Mouse (Mus musculus): Measurements from ENCODE around the gene Arid1b. TPM values are rescaled to one million over a fixed set of nuclear protein-coding genes. Genes with fewer than 3 reads are reported as not detected.
A peak's percentile ranks its signal among the peaks of the same experiment; 100 is the strongest.

Arid1b gene
- polyA plus RNA-seq, 1 experiment from 2014 or later: 4.8 TPM

DNA sequence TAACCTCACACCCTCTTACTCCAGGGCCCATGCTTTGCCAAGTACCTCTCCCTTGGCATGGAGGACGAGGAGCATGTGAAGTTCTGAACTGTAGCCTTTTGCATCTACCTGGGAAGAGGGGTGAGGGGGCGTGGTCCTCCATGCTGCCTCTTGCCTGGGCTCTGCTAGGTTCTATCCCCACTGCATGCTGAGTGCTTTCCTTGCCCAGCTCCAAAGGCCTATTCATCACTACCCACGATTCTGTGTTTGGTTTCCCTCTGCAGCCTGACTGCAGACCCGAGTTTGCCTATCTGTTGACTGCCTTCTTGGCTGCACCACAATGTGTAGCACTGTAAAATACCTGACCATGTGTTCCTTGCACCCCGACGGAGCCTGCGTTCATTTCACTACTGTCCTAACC, 194.3 kb downstream of the Arid1b start:
- ATAC-seq: no peak
- H3K4me3 ChIP-seq (ENCODE audit: low read depth, low read length): no peak overlapping the region
- H3K4me1 ChIP-seq (replicated peaks; ENCODE audit: control insufficient read depth, insufficient read depth, low read length): no peaks in the 10 kb centered on the region
- WGBS: 79% methylated on average over 7 of the region's 7 CpGs
- no peak overlapping the region for H3K4me2 ChIP-seq (replicated peaks; ENCODE audit: low read depth)
- H3K9me3 ChIP-seq (ENCODE audit: control insufficient read depth): no peaks in the 10 kb centered on the region
- no peak for TF ChIP-seq CTCF (IDR thresholded peaks at IDR 0.05; ENCODE audit: low read depth)
- no peak overlapping the region for H3K9ac ChIP-seq (ENCODE audit: low read depth, low read length)
- H3K27ac ChIP-seq (ENCODE audit: low read depth, low read length): no peak overlapping the region
- H3K27me3 ChIP-seq (replicated peaks; ENCODE audit: control insufficient read depth, insufficient read depth, low read length): no peaks in the 10 kb centered on the region
- no peaks in the 10 kb centered on the region for H3K36me3 ChIP-seq (ENCODE audit: control insufficient read depth, insufficient read depth)

DNA sequence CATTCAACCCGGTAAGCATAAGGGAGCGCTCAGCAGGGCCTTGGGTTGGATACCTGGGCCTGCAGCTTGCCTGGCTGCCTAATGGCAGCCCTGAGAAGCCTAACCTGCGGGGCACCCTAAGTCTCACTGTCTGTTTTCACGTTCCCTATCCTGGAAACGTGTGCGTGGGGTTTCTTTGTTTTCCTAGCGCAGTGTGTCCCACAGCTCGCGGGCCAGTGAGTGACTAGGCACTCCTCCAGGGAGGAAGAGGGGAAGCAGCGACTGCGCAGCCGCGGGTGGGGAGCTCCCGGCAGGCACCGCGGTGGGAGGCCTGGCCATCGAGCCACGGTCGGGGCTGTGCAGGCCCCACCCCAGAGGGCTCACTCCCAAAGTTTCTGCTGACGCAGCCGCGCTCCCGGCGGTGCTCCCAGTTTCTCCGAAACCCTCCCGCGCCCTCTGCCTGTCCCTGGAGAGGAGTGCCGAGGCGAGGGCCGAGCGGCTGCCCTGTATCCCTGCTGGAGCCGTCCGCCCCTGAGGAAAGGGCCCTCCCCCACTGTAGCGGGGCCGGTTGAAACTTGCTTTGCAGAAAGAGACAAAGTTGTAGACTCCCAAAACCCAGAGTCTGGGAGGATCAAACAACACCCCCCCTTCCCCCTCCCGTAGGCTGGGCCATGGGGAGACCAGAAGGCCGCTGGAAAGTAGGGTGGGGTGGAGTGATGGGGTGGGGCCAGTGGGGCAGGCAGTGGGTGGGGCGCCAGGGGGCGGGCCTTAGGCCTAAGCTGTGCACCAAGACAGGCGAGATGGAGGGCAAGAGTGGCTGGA, 195.6 kb downstream of the Arid1b start:
- peak; percentile 77 for TF ChIP-seq CTCF (IDR thresholded peaks at IDR 0.05; ENCODE audit: low read depth)
- WGBS: 1% methylated on average over 38 of the region's 40 CpGs

DNA sequence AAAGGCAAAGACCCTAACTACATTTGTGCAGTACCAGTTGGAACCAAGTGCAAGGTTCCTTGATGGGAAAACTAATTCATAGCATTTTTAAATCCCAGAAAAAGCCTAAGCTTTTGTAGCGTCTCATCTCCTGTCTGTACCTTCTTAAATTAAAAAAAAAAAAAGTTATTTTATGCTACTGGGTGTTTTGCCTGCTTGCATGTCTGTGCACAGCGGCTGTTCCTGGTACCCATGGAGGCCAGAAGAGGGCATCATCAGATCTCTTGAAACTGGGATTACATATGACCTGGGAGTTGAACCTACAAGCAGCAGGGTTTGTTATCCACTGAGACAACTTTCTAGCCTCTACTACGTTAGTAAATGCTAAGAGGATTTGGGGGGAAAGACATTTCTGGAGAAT, 196.2 kb downstream of the Arid1b start:
- Histone ChIP-seq H3K27ac (ENCODE audit: low read depth, low read length) (peak overlapping the region; percentile 93; the same call in 1 of the 2 replicates), H3K4me2 (replicated peaks; ENCODE audit: low read depth) (peak overlapping the region; percentile 76), H3K9ac (ENCODE audit: low read depth, low read length) (no peak overlapping the region), H3K36me3 (ENCODE audit: control insufficient read depth, insufficient read depth) (no peaks in the 10 kb centered on the region), H3K9me3 (ENCODE audit: control insufficient read depth) (no peaks in the 10 kb centered on the region), H3K4me1 (replicated peaks; ENCODE audit: control insufficient read depth, insufficient read depth, low read length) (no peaks in the 10 kb centered on the region), H3K4me3 (ENCODE audit: low read depth, low read length) (peak overlapping the region; percentile 44), H3K27me3 (replicated peaks; ENCODE audit: control insufficient read depth, insufficient read depth, low read length) (no peaks in the 10 kb centered on the region)
- 30% methylated on average over 3 of the region's 3 CpGs for WGBS
- ATAC-seq: no peak
- peak; percentile 50 for TF ChIP-seq CTCF (IDR thresholded peaks at IDR 0.05; ENCODE audit: low read depth)

More for the DNA sequence above, 195.6 kb downstream of the Arid1b start:
- H3K36me3 ChIP-seq (ENCODE audit: control insufficient read depth, insufficient read depth): no peaks in the 10 kb centered on the region
- H3K4me2 ChIP-seq (replicated peaks; ENCODE audit: low read depth): peak overlapping the region; percentile 76
- no peaks in the 10 kb centered on the region for H3K27me3 ChIP-seq (replicated peaks; ENCODE audit: control insufficient read depth, insufficient read depth, low read length)
- H3K9ac ChIP-seq (ENCODE audit: low read depth, low read length): peak overlapping the region; percentile 57
- peak; percentile 96 for ATAC-seq
- peak overlapping the region; percentile 93 for H3K27ac ChIP-seq (ENCODE audit: low read depth, low read length)
- H3K4me1 ChIP-seq (replicated peaks; ENCODE audit: control insufficient read depth, insufficient read depth, low read length): no peaks in the 10 kb centered on the region
- H3K9me3 ChIP-seq (ENCODE audit: control insufficient read depth): no peaks in the 10 kb centered on the region
- H3K4me3 ChIP-seq (ENCODE audit: low read depth, low read length): peak overlapping the region; percentile 44

DNA sequence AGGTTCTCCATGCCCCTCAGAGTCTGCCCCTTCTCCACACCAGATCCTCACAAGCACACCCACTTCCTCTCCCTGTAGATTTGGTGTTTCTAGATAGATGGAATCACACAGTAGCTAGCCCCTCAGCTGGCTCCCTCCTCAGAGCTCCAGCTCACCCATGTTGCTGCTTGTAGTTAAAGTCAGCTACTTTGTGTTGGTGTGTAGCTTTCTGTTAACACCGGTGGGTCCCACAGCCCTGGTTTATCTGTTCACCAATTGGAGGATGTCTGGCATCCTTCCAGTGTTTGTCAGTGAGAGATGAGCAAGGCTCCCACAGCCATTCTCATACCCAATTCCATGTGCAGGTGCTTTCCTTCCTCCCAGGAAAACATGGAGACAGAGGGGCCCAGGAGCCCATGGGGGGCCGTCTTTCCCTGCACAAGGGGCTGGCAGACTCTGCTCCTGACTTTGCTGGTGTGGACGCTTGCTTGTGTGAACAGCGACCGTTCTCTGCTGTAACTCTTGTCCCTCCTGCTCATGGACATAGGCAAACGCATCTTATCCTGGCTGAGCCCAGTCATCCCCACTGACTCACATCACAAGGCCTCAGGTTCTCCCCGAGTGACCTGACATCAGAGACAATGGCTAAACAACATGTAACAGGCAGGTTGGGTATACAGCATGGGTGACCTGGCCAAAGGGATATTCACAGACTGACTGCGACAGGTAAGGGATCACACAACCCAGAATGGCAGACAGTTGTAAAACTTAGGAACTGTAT, 200.2 kb downstream of the Arid1b start:
- H3K4me2 ChIP-seq (replicated peaks; ENCODE audit: low read depth): no peak overlapping the region
- TF ChIP-seq CTCF (IDR thresholded peaks at IDR 0.05; ENCODE audit: low read depth): no peak
- ATAC-seq: no peak
- WGBS: 73% methylated on average over 8 of the region's 8 CpGs
- H3K9ac ChIP-seq (ENCODE audit: low read depth, low read length): no peak overlapping the region
- no peaks in the 10 kb centered on the region; the same call in 1 of the 2 replicates for H3K4me1 ChIP-seq (replicated peaks; ENCODE audit: control insufficient read depth, insufficient read depth, low read length)
- no peaks in the 10 kb centered on the region for H3K36me3 ChIP-seq (ENCODE audit: control insufficient read depth, insufficient read depth)
- H3K27ac ChIP-seq (ENCODE audit: low read depth, low read length): no peak overlapping the region
- no peak overlapping the region for H3K4me3 ChIP-seq (ENCODE audit: low read depth, low read length)
- H3K9me3 ChIP-seq (ENCODE audit: control insufficient read depth): no peaks in the 10 kb centered on the region
- no peaks in the 10 kb centered on the region for H3K27me3 ChIP-seq (replicated peaks; ENCODE audit: control insufficient read depth, insufficient read depth, low read length)

DNA sequence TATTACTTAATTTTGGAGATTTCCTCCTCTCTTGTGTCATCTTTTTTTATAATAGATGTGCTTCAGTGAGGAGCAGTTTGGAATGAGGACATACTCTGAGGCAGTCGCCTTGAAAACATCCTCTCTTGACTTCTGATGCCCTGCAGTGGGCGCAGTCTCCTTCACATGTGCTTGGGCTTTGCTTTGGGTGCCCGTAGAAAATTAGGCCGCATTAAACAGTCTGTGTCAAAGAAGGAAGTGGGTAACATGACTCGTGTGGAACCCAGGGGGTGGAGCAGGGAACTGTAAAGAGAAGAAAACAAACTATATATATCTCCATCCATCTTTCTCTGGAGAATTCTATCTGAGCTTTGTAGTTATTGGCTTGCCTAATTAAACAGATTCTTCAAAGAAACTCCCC, 201.3 kb downstream of the Arid1b start:
- H3K4me2 ChIP-seq (replicated peaks; ENCODE audit: low read depth): no peak overlapping the region
- no peaks in the 10 kb centered on the region for H3K9me3 ChIP-seq (ENCODE audit: control insufficient read depth)
- 57% methylated on average over 5 of the region's 5 CpGs for WGBS
- no peak overlapping the region for H3K27ac ChIP-seq (ENCODE audit: low read depth, low read length)
- 0 out of 2 replicates have a peak, but pooled peaks have one; percentile 7 for TF ChIP-seq CTCF (IDR thresholded peaks at IDR 0.05; ENCODE audit: low read depth)
- no peaks in the 10 kb centered on the region for H3K27me3 ChIP-seq (replicated peaks; ENCODE audit: control insufficient read depth, insufficient read depth, low read length)
- H3K4me3 ChIP-seq (ENCODE audit: low read depth, low read length): no peak overlapping the region
- H3K9ac ChIP-seq (ENCODE audit: low read depth, low read length): no peak overlapping the region
- ATAC-seq: no peak
- H3K4me1 ChIP-seq (replicated peaks; ENCODE audit: control insufficient read depth, insufficient read depth, low read length): no peaks in the 10 kb centered on the region; the same call in 1 of the 2 replicates
- H3K36me3 ChIP-seq (ENCODE audit: control insufficient read depth, insufficient read depth): no peaks in the 10 kb centered on the region

DNA sequence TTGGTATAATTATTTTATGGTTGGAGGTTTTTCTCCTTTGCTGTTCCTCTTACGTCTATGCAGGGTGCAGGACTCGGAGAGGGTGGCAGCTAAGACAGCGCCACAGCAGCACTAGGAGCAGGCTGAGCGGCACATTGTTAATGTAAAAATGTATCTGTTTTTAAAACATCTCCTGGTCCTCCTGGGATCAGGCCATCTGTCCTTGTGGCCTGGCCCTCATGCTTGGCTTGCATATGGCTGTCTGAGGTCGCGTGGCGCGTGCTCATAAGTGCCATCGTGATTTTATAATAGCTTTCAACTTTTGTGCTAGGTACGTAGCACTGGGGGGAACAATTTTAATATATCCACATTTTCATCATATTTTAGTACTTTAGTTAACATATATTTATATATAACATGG, 201.9 kb downstream of the Arid1b start:
- no peak for ATAC-seq
- no peak overlapping the region for H3K4me3 ChIP-seq (ENCODE audit: low read depth, low read length)
- WGBS: 78% methylated on average over 10 of the region's 10 CpGs
- no peak overlapping the region for H3K27ac ChIP-seq (ENCODE audit: low read depth, low read length)
- no peaks in the 10 kb centered on the region for H3K36me3 ChIP-seq (ENCODE audit: control insufficient read depth, insufficient read depth)
- H3K4me1 ChIP-seq (replicated peaks; ENCODE audit: control insufficient read depth, insufficient read depth, low read length): no peaks in the 10 kb centered on the region; the same call in 1 of the 2 replicates
- no peak overlapping the region for H3K9ac ChIP-seq (ENCODE audit: low read depth, low read length)
- TF ChIP-seq CTCF (IDR thresholded peaks at IDR 0.05; ENCODE audit: low read depth): no peak
- no peaks in the 10 kb centered on the region for H3K9me3 ChIP-seq (ENCODE audit: control insufficient read depth)
- no peak overlapping the region for H3K4me2 ChIP-seq (replicated peaks; ENCODE audit: low read depth)
- no peaks in the 10 kb centered on the region for H3K27me3 ChIP-seq (replicated peaks; ENCODE audit: control insufficient read depth, insufficient read depth, low read length)

Data from intestine, postnatal 0 days (tissue).